Mouse (Mus musculus): ENCODE measurements around the gene Sdk2.

Sdk2 gene

DNA sequence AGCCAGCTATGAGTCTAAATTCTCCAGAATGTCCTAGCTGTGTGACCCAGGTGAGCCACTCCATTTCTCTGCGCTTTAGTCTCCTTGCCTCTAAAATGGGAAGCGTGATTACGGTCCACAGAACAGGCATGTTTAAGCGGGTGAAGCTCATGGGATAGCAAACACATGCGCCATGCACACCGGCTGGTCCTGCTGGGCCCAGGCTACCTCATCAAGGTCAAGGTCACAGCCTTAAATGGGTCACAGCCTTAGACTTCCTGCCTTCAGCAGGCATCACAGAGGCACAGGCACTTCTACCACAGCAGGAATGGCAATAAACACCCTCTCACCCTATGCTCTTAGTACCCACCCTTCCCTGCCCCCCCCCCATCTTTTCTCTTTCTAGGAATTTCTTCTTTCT lies 72.9 kb downstream of the Sdk2 start:
- DNase-seq (ENCODE audit: low read depth in 1 of 2, low spot score in 2 of 2), result no peak

DNA sequence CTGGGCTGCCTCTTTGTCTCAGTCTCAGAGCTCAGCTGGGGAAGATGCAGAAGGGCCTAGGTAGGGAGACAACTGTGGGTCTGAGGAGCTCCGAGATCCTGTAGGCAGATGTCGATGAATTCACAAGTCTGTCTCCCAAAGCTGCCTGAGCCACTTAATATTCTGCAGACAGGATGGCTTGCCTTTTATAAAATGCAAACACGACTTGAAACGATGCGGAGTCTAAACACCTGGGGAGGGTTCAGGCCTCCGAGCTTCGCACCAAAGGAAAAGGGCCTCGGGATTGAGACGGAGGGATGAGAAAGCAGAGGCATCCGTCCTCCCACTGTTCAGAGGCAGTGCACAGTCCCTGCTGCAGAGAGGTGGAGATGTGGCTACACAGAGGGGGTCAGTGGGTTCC lies 74.0 kb downstream of the Sdk2 start:
- DNase-seq (ENCODE audit: low read depth in 1 of 2, low spot score in 2 of 2), result no peak

DNA sequence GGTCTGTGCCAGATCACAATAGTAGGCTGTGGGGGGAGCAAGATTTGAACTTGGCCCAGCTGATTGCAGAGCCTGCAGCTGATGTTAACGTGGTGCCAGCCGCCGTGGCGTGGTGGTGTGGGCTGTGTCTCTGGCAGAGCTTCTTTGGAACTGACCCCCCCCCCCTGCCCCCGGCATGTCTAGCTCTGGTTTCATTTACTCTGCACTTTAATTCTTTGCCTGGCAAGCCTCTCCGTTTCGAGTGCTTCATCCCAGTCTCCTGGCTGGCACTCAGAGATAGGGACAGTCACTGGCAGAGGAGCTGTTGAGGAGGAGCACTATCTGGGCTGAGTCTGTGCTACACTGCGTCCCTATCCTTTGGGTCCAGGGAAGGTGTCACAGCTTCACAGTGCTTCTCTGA lies 75.0 kb downstream of the Sdk2 start:
- DNase-seq (ENCODE audit: low read depth in 1 of 2, low spot score in 2 of 2), result no peak

DNA sequence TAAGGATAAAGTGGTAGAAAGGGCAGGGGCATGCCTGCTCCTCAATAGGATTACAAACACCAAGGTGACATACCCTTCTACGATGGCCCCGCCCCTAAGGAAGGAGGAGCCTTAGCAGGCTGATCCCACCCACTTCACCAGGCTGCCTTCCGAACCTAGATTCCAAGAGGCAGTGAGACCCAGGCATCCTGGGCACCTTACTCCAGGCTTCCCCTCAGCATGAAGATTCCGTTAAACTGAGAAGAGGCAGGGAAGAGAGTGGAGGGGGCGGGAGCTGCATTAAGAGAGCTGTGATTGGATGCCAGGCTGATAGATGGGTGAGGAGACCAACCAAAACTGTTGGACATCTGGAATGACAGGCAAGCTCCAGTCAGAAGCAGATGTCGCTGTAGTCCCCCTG lies 76.4 kb downstream of the Sdk2 start:
- DNase-seq (ENCODE audit: low read depth in 1 of 2, low spot score in 2 of 2), result no peak

DNA sequence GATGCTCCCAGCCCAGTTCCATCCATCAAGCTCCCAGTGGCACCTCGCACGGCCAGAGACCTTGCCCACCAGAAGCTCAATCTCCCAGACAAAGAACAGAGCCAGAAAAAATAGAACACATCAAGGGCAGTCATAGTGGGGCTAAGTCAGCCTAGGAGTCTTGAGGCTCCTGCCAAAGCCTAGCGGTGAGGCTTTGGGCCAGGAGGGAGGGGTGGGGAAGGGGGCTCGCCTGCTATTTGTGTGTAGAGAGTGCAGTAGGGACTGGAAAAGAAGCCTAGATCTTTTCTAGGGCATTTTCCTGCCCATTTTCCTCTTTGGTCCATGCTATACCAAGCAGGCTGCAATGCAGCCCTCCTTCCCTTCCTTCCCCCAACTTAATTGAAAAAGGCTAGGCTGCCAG lies 76.8 kb downstream of the Sdk2 start:
- no peak for DNase-seq (ENCODE audit: low read depth in 1 of 2, low spot score in 2 of 2)

DNA sequence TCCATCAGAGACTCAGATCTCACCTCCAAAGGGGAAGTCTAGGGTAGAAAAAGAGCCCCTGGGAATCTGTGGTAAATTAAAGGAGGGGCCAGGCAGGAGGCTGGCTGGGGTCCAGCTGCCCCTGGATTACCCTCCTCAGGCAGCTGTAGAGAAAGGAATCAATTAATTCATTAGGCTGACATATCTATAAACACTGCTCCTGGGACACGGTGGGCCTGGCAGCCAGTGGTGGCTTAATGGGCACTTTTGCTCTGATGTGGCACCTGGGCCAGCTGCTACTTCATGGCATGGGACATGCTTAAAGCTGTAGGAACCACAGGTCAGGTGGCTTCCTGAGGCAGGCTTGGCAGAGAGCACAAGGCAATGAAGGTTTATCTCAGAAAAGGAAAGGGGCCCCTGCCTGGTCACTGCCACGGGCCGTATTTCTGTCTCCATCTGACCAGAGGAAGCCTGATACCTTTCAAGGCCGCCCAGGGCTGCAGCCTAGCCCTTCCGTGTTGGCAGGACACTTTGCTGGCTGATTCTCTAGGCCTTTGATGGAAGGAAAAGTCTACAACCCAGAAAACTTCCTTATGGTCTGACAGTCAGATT lies 80.9 kb downstream of the Sdk2 start:
- no peak for DNase-seq (ENCODE audit: low read depth in 1 of 2, low spot score in 2 of 2)

DNA sequence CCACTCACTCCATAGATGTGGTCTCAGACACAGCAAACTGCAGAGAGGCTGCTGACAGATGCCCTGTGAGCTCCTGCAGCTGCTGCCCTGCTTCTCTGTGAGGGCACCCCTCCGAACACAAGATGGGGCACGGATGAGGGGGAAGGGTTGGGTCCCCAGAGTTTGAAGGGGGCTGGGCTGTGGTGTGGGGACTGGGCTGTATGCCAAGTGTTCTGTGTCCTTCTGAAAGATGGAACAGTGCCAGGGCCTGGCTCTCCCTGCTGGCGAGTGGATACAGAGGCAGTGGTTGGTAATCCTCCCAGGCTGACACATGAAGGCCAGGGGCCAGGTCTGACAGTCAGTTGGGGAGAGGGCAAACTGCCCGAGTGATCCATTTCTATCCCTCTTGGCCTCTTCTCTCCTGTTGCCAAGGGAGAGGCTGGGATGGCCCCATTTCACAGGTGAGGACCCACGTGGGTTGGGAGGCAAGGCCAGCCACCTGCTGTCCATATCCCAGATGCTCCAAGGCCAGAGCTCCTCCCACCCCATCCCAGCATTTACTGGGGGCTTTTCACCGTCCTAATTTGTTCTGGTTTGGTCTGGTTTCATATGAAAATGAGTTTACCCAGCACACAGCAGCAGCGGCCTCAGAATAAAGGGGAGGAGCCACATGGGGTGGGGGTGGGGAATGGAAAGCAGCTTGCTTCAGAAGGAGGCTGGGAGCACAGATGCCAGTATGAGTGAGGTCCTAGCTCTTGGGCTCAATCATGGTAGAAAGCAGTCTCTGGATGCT lies 84.9 kb downstream of the Sdk2 start:
- no peak for DNase-seq (ENCODE audit: low read depth in 1 of 2, low spot score in 2 of 2)

DNA sequence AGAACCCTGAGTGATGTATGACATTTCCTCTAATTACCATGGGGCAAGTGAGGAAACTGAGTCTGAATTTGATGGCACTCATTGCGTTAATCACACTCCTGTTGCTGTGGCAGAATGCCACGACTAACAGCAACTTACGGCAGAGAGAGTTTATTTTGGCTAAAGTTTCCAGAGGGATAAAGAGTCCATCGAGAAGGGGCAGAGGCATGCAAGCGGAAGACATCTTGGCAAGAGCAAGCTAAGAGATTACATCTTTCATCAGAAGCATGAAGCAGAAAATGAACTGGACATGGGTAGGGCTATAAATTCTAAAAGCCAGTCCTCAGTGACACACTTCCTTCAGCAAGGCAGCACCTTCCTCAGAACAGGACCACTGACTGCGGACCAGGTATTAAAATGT lies 85.8 kb downstream of the Sdk2 start:
- DNase-seq (ENCODE audit: low read depth in 1 of 2, low spot score in 2 of 2), result no peak

DNA sequence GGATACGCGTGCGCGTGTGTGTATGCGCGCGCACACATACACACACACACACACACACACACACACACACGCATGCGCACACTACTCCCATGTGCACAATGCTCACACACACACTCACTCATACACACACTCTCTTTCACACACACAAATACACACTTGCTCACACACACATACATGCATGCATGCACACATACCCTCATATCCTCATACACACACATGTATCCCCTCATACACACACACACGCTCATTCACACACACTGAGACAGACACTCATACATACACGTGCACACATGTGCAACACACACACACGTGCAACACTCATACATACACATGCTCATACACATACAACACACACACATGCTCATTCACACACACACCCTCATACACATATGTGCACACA lies 88.5 kb downstream of the Sdk2 start:
- no peak for DNase-seq (ENCODE audit: low read depth in 1 of 2, low spot score in 2 of 2)

DNA sequence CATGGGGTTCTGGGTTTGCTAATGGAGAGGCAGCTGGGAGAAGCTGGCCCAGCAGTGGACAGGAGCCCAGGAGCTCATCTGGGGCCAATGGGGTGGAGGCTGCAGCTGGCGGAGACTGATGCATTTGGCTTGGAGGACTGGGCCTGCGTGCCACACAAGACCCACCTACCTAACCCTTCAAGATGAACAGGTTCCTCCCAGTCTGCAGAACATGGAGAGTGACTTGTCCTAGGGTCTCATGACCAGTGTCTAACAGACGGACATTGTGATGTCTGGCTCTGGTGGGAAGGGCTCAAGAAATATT lies 91.2 kb downstream of the Sdk2 start:
- DNase-seq (ENCODE audit: low read depth in 1 of 2, low spot score in 2 of 2), result no peak

DNA sequence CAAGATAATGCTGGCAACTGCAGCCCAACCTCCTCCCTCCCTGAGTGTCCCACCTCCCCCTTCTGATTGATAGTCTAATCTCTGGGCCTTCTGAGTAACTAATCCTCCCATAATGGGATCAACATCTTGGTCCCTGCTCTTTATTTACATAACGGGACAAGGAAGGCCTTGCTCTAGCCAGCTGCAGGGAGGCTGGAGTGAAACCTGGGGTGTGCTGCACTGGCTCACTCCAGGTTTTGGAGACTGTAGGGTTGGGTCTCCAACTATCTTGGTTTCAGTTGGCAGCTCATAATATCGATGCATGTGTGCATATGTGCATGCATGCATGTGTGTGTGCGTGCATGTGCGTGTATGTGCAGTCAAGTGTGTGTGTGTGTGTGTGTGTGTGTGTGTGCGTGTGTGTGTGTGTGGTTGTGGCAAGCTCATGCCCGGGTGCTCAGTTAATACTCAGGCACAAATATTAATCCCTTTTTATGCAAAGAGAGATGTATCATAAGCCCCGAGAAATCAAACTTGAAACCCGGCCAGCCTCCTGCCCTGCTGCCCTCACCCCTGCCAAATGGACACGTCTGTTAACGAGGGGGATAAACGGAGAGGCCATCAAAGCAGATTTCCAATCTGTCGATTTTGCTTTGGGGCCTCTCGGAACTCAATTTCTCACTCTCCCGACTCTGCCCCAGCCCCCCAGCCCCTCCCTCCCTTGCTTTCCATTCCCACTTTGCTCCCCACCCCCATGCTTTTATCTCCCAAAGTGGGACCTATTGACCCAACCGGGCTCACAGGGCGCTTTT lies 91.8 kb downstream of the Sdk2 start:
- DNase-seq (ENCODE audit: low read depth in 1 of 2, low spot score in 2 of 2), result no peak

DNA sequence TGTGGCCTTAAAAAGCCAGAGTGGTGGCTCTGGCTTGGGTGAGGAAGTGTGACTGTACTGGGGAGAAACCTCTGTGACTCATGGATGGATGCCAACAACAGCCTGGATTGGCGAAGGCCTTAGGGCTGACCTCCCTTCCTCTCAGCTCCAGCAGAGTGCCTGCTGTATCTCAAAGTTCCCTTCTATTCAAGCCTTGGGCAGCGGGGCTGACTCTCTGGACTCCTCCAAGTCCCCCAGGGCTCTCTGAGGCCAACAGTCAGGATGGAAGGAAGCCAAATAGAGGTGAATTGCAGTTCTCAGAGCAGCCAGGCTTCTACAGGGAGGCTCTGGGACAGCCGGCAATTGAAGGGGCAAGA lies 94.4 kb downstream of the Sdk2 start:
- no peak for DNase-seq (ENCODE audit: low read depth in 1 of 2, low spot score in 2 of 2)

DNA sequence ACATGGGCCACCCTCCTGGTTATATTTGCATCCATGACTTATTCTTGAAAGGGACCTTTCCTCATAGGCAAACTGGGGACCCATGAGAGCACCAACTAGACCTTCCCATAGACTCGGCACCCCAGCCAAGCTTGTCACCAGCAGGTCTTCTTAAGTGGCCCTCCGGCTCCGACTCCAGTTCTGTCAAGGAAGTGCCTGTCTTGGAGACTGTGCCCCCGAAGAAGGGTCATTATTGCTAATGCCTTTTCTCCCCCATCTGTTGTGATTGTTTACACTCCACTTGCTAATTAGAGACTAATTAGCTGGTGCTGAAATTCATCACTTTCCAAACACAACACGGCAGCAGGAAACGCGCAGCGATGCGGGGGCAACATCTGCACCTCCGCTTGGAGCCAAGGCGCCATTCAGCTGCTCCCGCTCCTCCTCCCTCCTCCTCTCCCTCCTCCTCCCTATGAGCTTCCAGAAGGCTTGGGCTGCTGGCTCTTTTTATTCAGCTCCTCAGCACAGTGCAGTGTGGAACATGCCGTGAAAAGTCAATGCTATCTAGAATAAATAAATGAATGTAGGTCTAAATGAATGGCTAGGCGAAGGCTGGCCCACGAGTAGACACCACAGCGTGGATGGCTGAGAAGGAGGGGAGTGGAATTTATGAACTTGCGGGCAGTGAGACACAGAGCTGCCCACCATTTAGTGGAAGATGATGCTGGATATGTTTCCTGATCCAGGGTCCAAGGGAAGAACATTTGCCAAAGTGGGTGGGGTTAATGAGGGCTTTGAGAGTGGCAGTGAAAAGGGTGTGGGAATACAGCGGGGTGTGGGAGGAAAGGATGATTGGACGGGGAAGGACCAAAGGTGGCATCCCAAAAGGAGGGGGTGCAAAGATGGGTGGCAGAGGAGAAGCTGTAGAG lies 95.0 kb downstream of the Sdk2 start:
- DNase-seq (ENCODE audit: low read depth in 1 of 2, low spot score in 2 of 2), result no peak

DNA sequence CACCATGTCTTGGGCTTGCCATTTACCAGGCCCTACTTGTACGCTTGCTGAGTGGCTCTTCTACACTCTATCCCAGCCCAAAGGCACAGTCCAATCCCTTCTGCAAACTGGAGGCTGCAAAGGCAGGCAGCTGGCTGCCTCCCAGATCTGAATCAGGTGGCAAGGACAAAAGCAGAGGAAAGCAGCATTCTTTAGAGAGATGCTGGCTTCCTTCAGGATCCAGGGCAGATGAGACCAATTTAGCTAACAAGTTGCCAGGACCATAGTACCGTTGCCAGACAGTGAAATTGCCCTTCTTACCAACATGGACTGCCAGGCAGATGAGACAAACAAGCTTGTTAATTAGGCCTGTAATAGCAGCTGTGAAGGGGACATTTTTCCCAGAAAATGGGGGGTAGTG lies 96.8 kb downstream of the Sdk2 start:
- no peak for DNase-seq (ENCODE audit: low read depth in 1 of 2, low spot score in 2 of 2)

DNA sequence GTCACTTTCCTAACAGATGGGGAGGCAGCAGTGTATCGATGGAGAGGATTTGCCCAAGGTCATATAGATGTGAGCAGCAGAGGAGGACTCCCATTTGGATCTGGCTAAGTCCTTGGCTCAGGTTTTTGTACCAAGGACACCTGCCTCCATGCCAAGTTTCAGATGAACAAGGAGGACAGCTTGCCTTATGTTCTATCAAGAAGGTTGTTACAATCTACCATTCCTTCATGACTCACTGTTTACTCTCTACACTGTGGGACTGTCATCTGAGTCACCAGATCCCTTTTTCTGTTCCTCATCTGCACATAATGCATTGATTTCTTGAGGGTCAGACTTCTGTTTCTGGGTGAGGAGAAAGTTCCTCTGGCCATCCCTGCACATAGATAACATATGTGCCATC lies 101.6 kb downstream of the Sdk2 start:
- DNase-seq (ENCODE audit: low read depth in 1 of 2, low spot score in 2 of 2), result no peak

DNA sequence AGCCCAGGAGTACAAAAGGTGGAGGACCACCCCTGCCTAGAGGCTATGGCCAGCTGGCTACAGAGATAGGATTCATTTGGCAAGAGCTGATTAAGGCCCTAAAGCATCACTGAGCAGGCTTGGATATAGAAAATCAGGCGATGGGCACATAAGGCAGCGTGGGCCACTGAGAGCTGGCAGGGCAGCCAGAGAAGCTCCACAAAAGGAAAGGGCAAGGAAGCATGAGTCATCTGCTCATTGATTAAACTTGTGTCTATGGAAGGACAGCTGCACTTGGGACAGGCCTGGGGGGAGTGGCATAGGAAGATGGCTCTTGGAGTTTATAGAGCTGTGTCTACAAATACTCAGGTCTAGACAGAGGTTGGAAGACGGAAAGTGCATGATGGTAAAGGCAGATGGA lies 104.1 kb downstream of the Sdk2 start:
- DNase-seq (ENCODE audit: low read depth in 1 of 2, low spot score in 2 of 2), result no peak

DNA sequence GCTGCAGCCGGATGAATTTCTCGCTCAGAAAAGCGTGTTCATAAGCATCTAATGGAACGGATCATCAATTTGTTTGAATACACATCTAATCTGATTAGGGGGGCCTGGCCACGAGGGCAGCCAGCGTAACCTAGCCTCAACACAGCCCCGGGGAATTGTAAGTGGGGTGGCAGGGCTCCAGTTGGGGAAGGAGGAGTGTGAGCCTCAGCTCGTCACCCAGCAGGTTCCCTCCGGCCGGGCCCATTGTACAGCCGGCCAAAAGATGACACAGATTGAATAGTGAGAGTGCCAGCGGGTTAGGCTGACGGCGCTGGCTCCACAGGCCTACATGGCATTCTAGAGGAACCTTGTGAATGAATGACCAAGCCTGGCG lies 115.2 kb downstream of the Sdk2 start:
- no peak for DNase-seq (ENCODE audit: low read depth in 1 of 2, low spot score in 2 of 2)

DNA sequence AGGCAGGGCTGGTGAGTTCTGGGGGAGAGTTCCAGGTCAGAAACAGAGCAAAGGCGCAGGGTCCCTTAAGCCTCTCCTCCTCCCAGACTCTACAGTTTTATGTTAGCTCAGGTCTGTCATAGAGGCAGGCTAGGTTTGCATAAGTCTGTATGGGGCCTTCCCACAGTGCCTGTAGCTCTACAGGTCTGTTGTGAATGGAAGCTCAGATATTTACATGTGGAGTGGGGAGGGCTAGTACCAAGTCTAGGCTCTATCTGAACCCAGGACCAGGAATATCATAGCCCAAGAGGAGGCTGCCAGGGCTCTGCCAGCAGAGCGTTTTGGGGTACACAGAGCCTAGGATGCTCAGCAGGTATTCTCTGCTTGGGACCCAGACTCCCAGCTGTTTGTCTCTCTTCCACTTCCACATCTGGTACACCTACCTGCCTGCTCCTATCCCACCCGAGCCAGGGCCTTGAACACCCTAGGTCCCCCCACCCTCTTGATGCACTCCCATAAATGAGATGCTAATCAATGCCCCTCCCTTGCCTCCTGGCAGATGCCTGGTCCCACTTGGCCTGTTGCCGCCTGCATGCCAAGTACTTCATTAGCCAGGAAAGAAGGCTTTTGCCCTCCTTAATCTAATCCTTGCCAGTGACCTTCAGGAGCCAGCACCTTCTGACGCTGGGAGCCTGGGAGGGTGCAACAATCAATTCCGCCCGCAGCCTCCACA lies 115.8 kb downstream of the Sdk2 start:
- no peak for DNase-seq (ENCODE audit: low read depth in 1 of 2, low spot score in 2 of 2)

DNA sequence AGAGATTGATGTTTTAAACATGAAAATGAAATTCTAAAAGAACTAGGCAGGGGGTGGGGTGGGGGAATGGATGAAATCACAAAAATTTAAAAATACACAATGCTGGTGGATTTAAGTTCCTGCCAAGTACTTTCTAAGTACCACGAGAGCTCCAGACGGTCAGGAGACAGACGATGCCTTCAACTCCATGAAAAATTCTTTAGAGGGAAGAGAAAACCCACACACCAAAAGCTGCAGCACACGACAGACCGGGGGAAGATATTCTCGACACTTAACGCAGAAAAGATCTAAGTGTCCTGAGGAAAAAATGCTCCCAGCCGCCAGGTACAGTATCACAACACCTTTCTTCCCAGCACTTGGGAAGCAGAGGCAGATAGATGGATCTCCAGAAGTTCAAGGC lies 118.2 kb downstream of the Sdk2 start:
- DNase-seq (ENCODE audit: low read depth in 1 of 2, low spot score in 2 of 2), result no peak

DNA sequence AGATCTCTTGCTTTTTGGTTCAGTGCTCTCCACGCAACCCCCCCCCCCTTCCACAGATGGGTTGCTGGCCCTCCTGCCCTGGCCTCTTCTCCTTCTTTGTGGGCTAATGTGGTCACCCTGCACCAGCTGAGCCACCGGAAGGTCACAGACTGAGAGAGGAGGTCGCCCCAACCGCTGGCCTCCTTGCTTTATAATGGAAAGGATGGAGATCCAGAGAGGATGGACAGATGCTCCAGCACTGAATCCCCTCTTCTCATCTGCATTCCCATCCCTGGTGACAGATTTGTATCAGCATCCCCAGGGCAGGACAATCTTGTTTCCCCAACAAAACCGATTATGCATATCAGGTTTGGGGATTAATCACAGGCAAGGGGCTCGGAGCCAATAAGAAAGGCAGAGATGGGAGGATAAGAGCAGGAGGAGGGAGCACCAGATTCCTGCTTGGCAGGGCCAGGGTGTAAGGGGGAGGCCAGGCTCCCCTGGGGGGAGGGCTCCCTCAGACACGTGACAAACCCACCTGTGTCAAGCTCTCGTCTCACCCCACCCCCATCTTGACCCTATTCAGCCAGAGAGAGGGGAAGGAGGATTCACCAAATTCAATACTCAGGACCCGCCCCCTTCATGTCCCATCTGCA lies 124.6 kb downstream of the Sdk2 start:
- no peak for DNase-seq (ENCODE audit: low read depth in 1 of 2, low spot score in 2 of 2)

DNA sequence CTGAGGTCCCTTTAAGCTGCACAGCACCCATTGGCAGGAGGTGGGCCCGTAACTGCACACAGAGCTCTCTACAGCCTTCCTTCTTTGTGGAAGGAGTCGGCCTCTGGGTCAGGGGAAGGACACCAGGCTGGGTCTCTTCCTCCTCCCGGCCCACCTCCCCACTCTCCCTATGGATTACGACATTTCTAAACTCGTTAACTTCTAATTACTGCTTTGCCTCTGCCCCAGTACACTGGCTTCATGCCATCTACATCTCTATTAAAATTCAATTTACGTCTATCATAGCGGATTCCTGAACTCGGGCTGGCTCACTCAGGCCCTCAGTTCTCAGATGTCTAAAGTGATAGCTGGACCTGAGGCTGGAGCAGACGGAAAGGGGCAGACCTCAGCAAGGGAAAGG lies 133.2 kb downstream of the Sdk2 start:
- no peak for DNase-seq (ENCODE audit: low read depth in 1 of 2, low spot score in 2 of 2)

Data from monocyte, adult 2 months (primary cell).